Mouse (Mus musculus) urinary bladder, postnatal 14 days (tissue): Measurements from ENCODE around the gene Gm7247.
"Not testable (repeated sequence)": the region's sequence is repeated elsewhere in the genome, so short reads cannot be mapped to it uniquely, and the experiment has no call there.

Experiments
- DNase-seq: peaks from one replicate; pipeline ENCODE4 v3.0.0; 2021; ENCODE audit warnings: low spot score

The Gm7247 gene

GRCm38 (mm10) chr14:51496955-51497354 is 135.4 kb downstream of the Gm7247 start:
- no peak for DNase-seq

- DNase-seq: no peak
Observed at GRCm38 (mm10) chr14:51497958-51498357, 136.4 kb downstream of the Gm7247 start.

DNA sequence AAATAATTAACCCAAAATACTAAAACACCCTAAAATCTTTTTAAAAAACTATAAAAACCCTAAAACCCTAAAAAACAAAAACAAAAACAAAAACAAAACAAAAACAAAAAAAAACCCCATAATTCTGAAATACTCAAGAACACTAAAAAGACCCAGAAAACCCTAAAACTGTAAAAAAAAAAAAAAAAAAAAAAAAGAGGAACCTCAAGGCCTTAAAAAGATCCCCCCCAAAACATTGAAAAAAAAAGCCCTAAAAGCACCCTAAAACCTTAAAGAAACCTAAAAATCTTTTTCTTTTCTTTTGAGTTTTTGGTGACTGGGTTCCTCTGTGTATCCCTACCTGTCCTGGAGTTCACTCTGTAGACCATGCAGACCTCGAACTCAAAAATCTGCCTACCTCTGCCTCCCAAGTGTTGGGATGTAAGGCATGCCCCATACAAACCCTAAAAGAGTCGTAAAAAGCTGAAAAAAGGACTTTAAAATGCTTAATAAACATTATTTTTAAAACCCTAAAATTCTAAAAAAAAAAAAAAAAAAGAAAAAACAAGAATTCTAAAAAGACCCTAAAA is 138.2 kb downstream of the Gm7247 start:
- no peak for DNase-seq

GRCm38 (mm10) chr14:51500461-51500860 is 138.9 kb downstream of the Gm7247 start:
- DNase-seq: no peak

DNA sequence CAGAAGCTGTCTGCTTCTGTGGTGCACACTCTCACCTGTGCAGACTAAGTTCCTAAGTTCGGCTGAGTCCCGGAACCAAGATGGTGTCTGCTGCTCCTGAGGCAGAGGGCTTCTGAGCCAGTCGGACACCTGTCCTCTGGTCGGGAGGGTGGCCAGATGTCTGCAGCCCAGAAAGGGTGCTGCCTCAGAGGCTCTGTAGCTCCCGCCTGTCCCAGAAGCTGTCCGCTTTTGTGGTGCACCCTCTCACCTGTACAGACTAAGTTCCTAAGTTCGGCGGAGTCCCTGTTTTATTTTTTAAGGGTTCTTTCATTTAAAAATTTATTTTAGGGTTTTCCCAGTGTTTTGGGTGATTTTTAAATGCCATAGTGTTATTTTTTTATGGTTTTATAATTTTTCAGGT is 145.9 kb downstream of the Gm7247 start:
- DNase-seq: no peak

DNA sequence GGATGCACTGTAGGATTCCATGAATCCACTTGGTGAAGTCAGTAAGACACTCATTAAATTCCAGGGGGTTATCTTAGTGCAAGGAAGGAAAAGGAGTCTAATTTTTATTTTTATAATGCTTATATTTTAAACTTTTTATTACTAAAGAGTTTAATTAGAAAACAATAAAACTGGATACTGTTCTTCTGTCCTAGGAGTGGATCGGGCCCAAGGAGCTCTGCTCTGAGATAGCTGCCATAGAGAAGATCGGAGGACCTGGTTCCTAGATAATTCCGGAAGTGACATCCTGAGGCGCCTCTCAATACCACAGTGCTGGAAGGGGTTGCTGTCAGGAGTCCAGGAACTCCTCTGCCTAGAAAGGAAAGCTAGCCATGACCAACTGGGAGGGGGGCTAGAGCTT is 190.9 kb downstream of the Gm7247 start, which contains the start of gene Gm5622:
Gene Gm5622, plus strand, starts transcription at position 301 of the 400 bp plus-strand sequence.
- no peak for DNase-seq

- not testable (repeated sequence) for DNase-seq
Observed at GRCm38 (mm10) chr14:51573963-51574362, 212.4 kb downstream of the Gm7247 start, which contains the start of gene Gm17175. TSS of gene Gm17175 (minus strand) at chr14:51574063.

- DNase-seq: not testable (repeated sequence)
Observed at GRCm38 (mm10) chr14:51592039-51592438, 230.5 kb downstream of the Gm7247 start, which contains the start of gene Gm17174. TSS of gene Gm17174 (minus strand) at chr14:51592139.

- no peak for DNase-seq
Observed at GRCm38 (mm10) chr14:51611210-51611609, 249.7 kb downstream of the Gm7247 start, which contains the start of gene Gm17078. TSS of gene Gm17078 (minus strand) at chr14:51611310.
